In genomic region chr7:16780076-16780475, GRCm38 (mm10) we compare ENCODE assay signal across 12 mouse cellular contexts. TPM values are rescaled to one million over a fixed set of nuclear protein-coding genes. Genes with fewer than 3 reads are reported as not detected.
DNase-seq lines count a peak whose midpoint lies in the region; ATAC-seq and TF ChIP-seq lines count a peak whose summit lies in the region.
"Had no signal": no experiment of that assay in that cellular context is flagged by ENCODE, and none has a peak within 500 bp of the region (broad histone marks: within the 10 kb centered on the region; RNA-seq: fewer than 3 reads in every experiment).

No protein-coding gene starts in this region.

- no peak overlapping the region for H3K9ac ChIP-seq in heart, postnatal 0 days (replicated peaks; ENCODE audit: low read depth, low read length)
- H3K9ac ChIP-seq: embryonic facial prominence, embryonic 12.5 days; heart, embryonic 15.5 days had no signal

- TF ChIP-seq EP300 in heart, postnatal 0 days (IDR thresholded peaks at IDR 0.05; ENCODE audit: low read depth) = no peak

- 47% methylated on average over 5 of the region's 5 CpGs for WGBS in heart, postnatal 0 days

- DNase-seq in ES-CJ7 (ENCODE audit: low read depth, low spot score) = peak; percentile 88
- DNase-seq in heart, postnatal 0 days (ENCODE audit: low spot score) = no peak
- peak; percentile 32 to 64 for DNase-seq in kidney, postnatal 4 days
- DNase-seq in cerebellum, adult 8-10 months = no peak
- DNase-seq in left cerebral cortex, adult 11 months (ENCODE audit: low spot score) = no peak
- DNase-seq: layer of hippocampus, postnatal 36 days; right cerebral cortex, postnatal 14 days had no signal

- TF ChIP-seq CTCF in E14TG2a.4 (conservative IDR thresholded peaks at IDR 0.05; ENCODE audit: low read length) = no peak
- TF ChIP-seq CTCF in heart, postnatal 0 days (IDR thresholded peaks at IDR 0.05; ENCODE audit: low read depth) = no peak

- H3K4me3 ChIP-seq in E14TG2a.4 (replicated peaks; ENCODE audit: low read length) = peak overlapping the region; percentile 67
- no peak overlapping the region for H3K4me3 ChIP-seq in heart, postnatal 0 days (ENCODE audit: low read depth, low read length)

- peaks cover 5% of the 10 kb centered on the region; the same call in 1 of the 2 replicates for H3K27me3 ChIP-seq in E14TG2a.4 (ENCODE audit: insufficient read depth, low read length)
- no peaks in the 10 kb centered on the region for H3K27me3 ChIP-seq in heart, postnatal 0 days (ENCODE audit: control insufficient read depth, insufficient read depth, low read length)
- H3K27me3 ChIP-seq: embryonic facial prominence, embryonic 12.5 days; heart, embryonic 15.5 days had no signal

- H3K9me3 ChIP-seq in E14TG2a.4 (ENCODE audit: low read length) = peaks cover 4% of the 10 kb centered on the region
- H3K9me3 ChIP-seq in heart, postnatal 0 days (replicated peaks; ENCODE audit: control insufficient read depth, low read length) = no peaks in the 10 kb centered on the region
- H3K9me3 ChIP-seq: embryonic facial prominence, embryonic 12.5 days; heart, embryonic 15.5 days had no signal

- peak overlapping the region; percentile 26; the same call in 1 of the 2 replicates for H3K27ac ChIP-seq in heart, postnatal 0 days (ENCODE audit: low read depth)
- H3K27ac ChIP-seq: embryonic facial prominence, embryonic 12.5 days; heart, embryonic 15.5 days had no signal

- no peak for ATAC-seq in heart, postnatal 0 days (ENCODE audit: insufficient read depth, low read depth)
- no peak for ATAC-seq in CD4-positive, CD25-positive, alpha-beta regulatory T cell, adult 4 months
- ATAC-seq in megakaryocyte-erythroid progenitor cell, adult 5-6 weeks (replicated peaks; ENCODE audit: low FRiP score, low TSS enrichment, poor library complexity, severe bottlenecking) = no peak

- H3K4me1 ChIP-seq in E14TG2a.4 (replicated peaks; ENCODE audit: low read depth, low read length) = peaks cover 48% of the 10 kb centered on the region
- peaks cover 28% of the 10 kb centered on the region for H3K4me1 ChIP-seq in heart, postnatal 0 days (ENCODE audit: control insufficient read depth, insufficient read depth)

- H3K4me2 ChIP-seq in heart, postnatal 0 days (ENCODE audit: low read depth, low read length) = no peak overlapping the region

- peaks cover 20% of the 10 kb centered on the region for H3K36me3 ChIP-seq in E14TG2a.4 (ENCODE audit: insufficient read depth, low read length)
- H3K36me3 ChIP-seq in heart, postnatal 0 days (replicated peaks; ENCODE audit: control insufficient read depth, insufficient read depth, low read length) = no peaks in the 10 kb centered on the region
- H3K36me3 ChIP-seq: heart, embryonic 15.5 days had no signal

RNA-seq across cellular contexts. Expression of gene Slc1a5, which starts 1.1 kb away (rescaled TPM):
- total RNA-seq in heart, postnatal 0 days (2014; rRNA removed; ENCODE audit: low replicate concordance) = 55.8 and 81.4 TPM in 2 replicates
- 27.1 and 28.1 TPM in 2 replicates for polyA plus RNA-seq in heart, postnatal 0 days (2015; fragmentation: Nextera tagmentation; extraction: Ambion mirVana)
- 100 to 1,000 TPM; 142 to 182 TPM for polyA plus RNA-seq in CD4-positive, CD25-positive, alpha-beta regulatory T cell, adult 4 months (2017; shearing (Covaris generic))
- 102 and 107 TPM in 2 replicates for total RNA-seq in megakaryocyte-erythroid progenitor cell, adult 5-6 weeks (2014; fragmentation: Nextera tagmentation)
- total RNA-seq in megakaryocyte-erythroid progenitor cell, adult 5-6 weeks (2017) = 31.8 and 36.1 TPM in 2 replicates

RNA-seq across cellular contexts. Expression of gene Strn4, which starts 35.6 kb away (rescaled TPM):
- total RNA-seq in heart, postnatal 0 days (2014; rRNA removed; ENCODE audit: low replicate concordance) = 128 and 148 TPM in 2 replicates
- 55.5 and 61.1 TPM in 2 replicates for polyA plus RNA-seq in heart, postnatal 0 days (2015; fragmentation: Nextera tagmentation; extraction: Ambion mirVana)
- polyA plus RNA-seq in CD4-positive, CD25-positive, alpha-beta regulatory T cell, adult 4 months (2017; shearing (Covaris generic)) = 10 to 100 TPM; 19.2 TPM
- total RNA-seq in megakaryocyte-erythroid progenitor cell, adult 5-6 weeks (2014; fragmentation: Nextera tagmentation) = 62.0 and 66.6 TPM in 2 replicates
- 63.9 and 71.1 TPM in 2 replicates for total RNA-seq in megakaryocyte-erythroid progenitor cell, adult 5-6 weeks (2017)

RNA-seq across cellular contexts. Expression of gene Fkrp, which starts 36.5 kb away (rescaled TPM):
- total RNA-seq in heart, postnatal 0 days (2014; rRNA removed; ENCODE audit: low replicate concordance) = 40.4 and 54.2 TPM in 2 replicates
- polyA plus RNA-seq in heart, postnatal 0 days (2015; fragmentation: Nextera tagmentation; extraction: Ambion mirVana) = 28.0 and 28.9 TPM in 2 replicates
- 10 to 100 TPM in 1 of 2 experiments, 1 to 10 TPM in 1; 6.8 to 11.2 TPM for polyA plus RNA-seq in CD4-positive, CD25-positive, alpha-beta regulatory T cell, adult 4 months (2017; shearing (Covaris generic))
- total RNA-seq in megakaryocyte-erythroid progenitor cell, adult 5-6 weeks (2014; fragmentation: Nextera tagmentation) = 14.4 and 21.5 TPM in 2 replicates
- total RNA-seq in megakaryocyte-erythroid progenitor cell, adult 5-6 weeks (2017) = 8.9 and 15.8 TPM in 2 replicates

RNA-seq across cellular contexts. Expression of gene Ap2s1, which starts 41.9 kb away (rescaled TPM):
- 299 and 316 TPM in 2 replicates for total RNA-seq in heart, postnatal 0 days (2014; rRNA removed; ENCODE audit: low replicate concordance)
- polyA plus RNA-seq in heart, postnatal 0 days (2015; fragmentation: Nextera tagmentation; extraction: Ambion mirVana) = 215 and 216 TPM in 2 replicates
- 10 to 100 TPM; 60.7 to 73.1 TPM for polyA plus RNA-seq in CD4-positive, CD25-positive, alpha-beta regulatory T cell, adult 4 months (2017; shearing (Covaris generic))
- 138 and 161 TPM in 2 replicates for total RNA-seq in megakaryocyte-erythroid progenitor cell, adult 5-6 weeks (2014; fragmentation: Nextera tagmentation)
- total RNA-seq in megakaryocyte-erythroid progenitor cell, adult 5-6 weeks (2017) = 55.7 and 62.9 TPM in 2 replicates

RNA-seq across cellular contexts. Expression of gene Ceacam9, which starts 58.3 kb away (rescaled TPM):
- not detected in 2 replicates for total RNA-seq in heart, postnatal 0 days (2014; rRNA removed; ENCODE audit: low replicate concordance)
- polyA plus RNA-seq in heart, postnatal 0 days (2015; fragmentation: Nextera tagmentation; extraction: Ambion mirVana) = not detected in 2 replicates
- not detected for polyA plus RNA-seq in CD4-positive, CD25-positive, alpha-beta regulatory T cell, adult 4 months (2017; shearing (Covaris generic))
- not detected in 2 replicates for total RNA-seq in megakaryocyte-erythroid progenitor cell, adult 5-6 weeks (2014; fragmentation: Nextera tagmentation)
- total RNA-seq in megakaryocyte-erythroid progenitor cell, adult 5-6 weeks (2017) = not detected in 2 replicates
- total RNA-seq: layer of hippocampus, postnatal 36 days had no signal
- polyA plus RNA-seq: embryonic facial prominence, embryonic 12.5 days; heart, embryonic 15.5 days had no signal

Comparison
In these comparisons a context has a peak if more than half of its experiments do, and no peak if none do; other contexts are left out.
1. DNase-seq: peak in ES-CJ7 (single experiment) and kidney, postnatal 4 days (2 of 2); none in heart, postnatal 0 days (single experiment), cerebellum, adult 8-10 months (single experiment) and left cerebral cortex, adult 11 months (single experiment).